In genomic region chr12:91637136-91637909, GRCm38 (mm10) we compare ENCODE assay signal across 20 mouse cellular contexts. TPM values are rescaled to one million over a fixed set of nuclear protein-coding genes. Genes with fewer than 3 reads are reported as not detected.
DNase-seq lines count a peak whose midpoint lies in the region; ATAC-seq and TF ChIP-seq lines count a peak whose summit lies in the region.
"Had no signal": no experiment of that assay in that cellular context is flagged by ENCODE, and none has a peak within 500 bp of the region (broad histone marks: within the 10 kb centered on the region; RNA-seq: fewer than 3 reads in every experiment).

No protein-coding gene starts in this region.

- no peak for TF ChIP-seq CTCF in liver, adult 2 months (IDR thresholded peaks at IDR 0.05; ENCODE audit: low read depth, low read length)

- H3K9me3 ChIP-seq in liver, embryonic 11.5 days (ENCODE audit: control insufficient read depth, low read length), result no peaks in the 10 kb centered on the region
- H3K9me3 ChIP-seq in midbrain, embryonic 14.5 days (ENCODE audit: control insufficient read depth, low read length), result no peaks in the 10 kb centered on the region
- H3K9me3 ChIP-seq: heart, embryonic 10.5 days; hindbrain, embryonic 13.5 days; lung, embryonic 15.5 days; stomach, embryonic 15.5 days had no signal

- peak; percentile 13 to 64 for DNase-seq in adrenal gland, adult (ENCODE audit: inconsistent age in 2 of 2, low spot score in 1 of 2)
- no peak for DNase-seq in adrenal gland, postnatal 4 days (ENCODE audit: low spot score in 2 of 2)
- peak; percentile 42 for DNase-seq in liver, adult 2 months (ENCODE audit: extremely low read depth, low read depth, low spot score)
- no peak for DNase-seq in liver, embryonic 11.5 days (ENCODE audit: low spot score)
- DNase-seq in kidney, postnatal 36 days, result peak; percentile 35 to 48
- peak; percentile 24 for DNase-seq in yolk sac, embryonic 10.5 days (ENCODE audit: low spot score)
- DNase-seq in midbrain, embryonic 14.5 days, result no peak
- no peak for DNase-seq in urinary bladder, postnatal 10 days (ENCODE audit: low spot score)
- DNase-seq: cerebellum, adult 9-10 months; gastrocnemius, postnatal 10 days; left cerebral cortex, postnatal 4 days; right cerebral cortex, adult 18-20 months; spleen, adult 18-20 months had no signal

- no peak for ATAC-seq in liver, embryonic 11.5 days (replicated peaks; ENCODE audit: low FRiP score)
- ATAC-seq in midbrain, embryonic 14.5 days (ENCODE audit: low FRiP score, low TSS enrichment), result no peak
- ATAC-seq: midbrain, embryonic 16.5 days had no signal

- H3K4me3 ChIP-seq in liver, adult 2 months (ENCODE audit: insufficient read depth, low read depth, low read length), result no peak overlapping the region
- no peak overlapping the region for H3K4me3 ChIP-seq in liver, embryonic 11.5 days (ENCODE audit: low read depth, low read length)
- H3K4me3 ChIP-seq in midbrain, embryonic 14.5 days (replicated peaks; ENCODE audit: low read depth, low read length), result no peak overlapping the region
- H3K4me3 ChIP-seq: heart, embryonic 10.5 days; hindbrain, embryonic 13.5 days; layer of hippocampus, adult 2 months; lung, embryonic 15.5 days; stomach, embryonic 15.5 days had no signal

- no peak overlapping the region for H3K4me2 ChIP-seq in liver, embryonic 11.5 days
- no peak overlapping the region for H3K4me2 ChIP-seq in midbrain, embryonic 14.5 days (ENCODE audit: low read length)
- H3K4me2 ChIP-seq: hindbrain, embryonic 13.5 days; lung, embryonic 15.5 days; stomach, embryonic 15.5 days had no signal

- no peak overlapping the region for H3K9ac ChIP-seq in liver, adult 2 months (ENCODE audit: low read depth, low read length)
- H3K9ac ChIP-seq in liver, embryonic 11.5 days (ENCODE audit: low read depth, low read length), result no peak overlapping the region
- no peak overlapping the region for H3K9ac ChIP-seq in midbrain, embryonic 14.5 days (replicated peaks; ENCODE audit: low read length)
- H3K9ac ChIP-seq: hindbrain, embryonic 13.5 days; lung, embryonic 15.5 days; stomach, embryonic 15.5 days had no signal

- peak overlapping the region; percentile 10; the same call in 1 of the 2 replicates for H3K27ac ChIP-seq in liver, adult 2 months (replicated peaks; ENCODE audit: insufficient read depth, low read depth, low read length)
- H3K27ac ChIP-seq in liver, embryonic 11.5 days (ENCODE audit: low read depth, low read length), result no peak overlapping the region
- H3K27ac ChIP-seq in midbrain, embryonic 14.5 days (replicated peaks; ENCODE audit: low read depth, low read length), result no peak overlapping the region
- H3K27ac ChIP-seq: heart, embryonic 10.5 days; hindbrain, embryonic 13.5 days; lung, embryonic 15.5 days; macrophage had no signal

- no peaks in the 10 kb centered on the region for H3K27me3 ChIP-seq in liver, adult 2 months (ENCODE audit: control insufficient read depth, insufficient read depth, low read length)
- H3K27me3 ChIP-seq in liver, embryonic 11.5 days (replicated peaks; ENCODE audit: control insufficient read depth, insufficient read depth, low read length), result no peaks in the 10 kb centered on the region
- H3K27me3 ChIP-seq in midbrain, embryonic 14.5 days (ENCODE audit: control insufficient read depth, insufficient read depth, low read length), result no peaks in the 10 kb centered on the region
- H3K27me3 ChIP-seq: hindbrain, embryonic 13.5 days; lung, embryonic 15.5 days; stomach, embryonic 15.5 days had no signal

- peaks cover 8% of the 10 kb centered on the region for H3K4me1 ChIP-seq in liver, adult 2 months (ENCODE audit: control insufficient read depth, insufficient read depth, low read length)
- no peaks in the 10 kb centered on the region for H3K4me1 ChIP-seq in liver, embryonic 11.5 days (replicated peaks; ENCODE audit: control insufficient read depth, insufficient read depth, low read length)
- peaks cover 11% of the 10 kb centered on the region for H3K4me1 ChIP-seq in midbrain, embryonic 14.5 days (ENCODE audit: control insufficient read depth, insufficient read depth, low read length)

- 74% methylated on average over 12 of the region's 12 CpGs for WGBS in liver, adult 2 months
- WGBS in liver, embryonic 11.5 days, result 85% methylated on average over 12 of the region's 12 CpGs
- WGBS in midbrain, embryonic 14.5 days, result 77% methylated on average over 12 of the region's 12 CpGs

- no peaks in the 10 kb centered on the region for H3K79me2 ChIP-seq in liver, adult 2 months (ENCODE audit: control insufficient read depth, insufficient read depth, low read length)

- TF ChIP-seq POLR2A in liver, adult 2 months (IDR thresholded peaks at IDR 0.05; ENCODE audit: extremely low read depth, insufficient read depth, low read length), result no peak

- H3K36me3 ChIP-seq in liver, adult 2 months (ENCODE audit: control insufficient read depth, insufficient read depth, low read length), result no peaks in the 10 kb centered on the region
- H3K36me3 ChIP-seq in liver, embryonic 11.5 days (ENCODE audit: control insufficient read depth, insufficient read depth, low read length), result no peaks in the 10 kb centered on the region
- H3K36me3 ChIP-seq in midbrain, embryonic 14.5 days (ENCODE audit: control insufficient read depth, insufficient read depth, low read length), result no peaks in the 10 kb centered on the region
- H3K36me3 ChIP-seq: heart, embryonic 10.5 days; lung, embryonic 15.5 days; stomach, embryonic 15.5 days had no signal

RNA-seq across cellular contexts. Expression of gene Gtf2a1, which starts 47.0 kb away (rescaled TPM):
- total RNA-seq in adrenal gland, postnatal 4 days (2021), result 10 to 100 TPM; 46.8 to 48.2 TPM
- total RNA-seq in liver, adult 2 months (2014; rRNA removed), result 19.1 and 25.2 TPM in 2 replicates
- 8.7 and 9.7 TPM in 2 replicates for polyA plus RNA-seq in liver, adult 2 months (2012; rRNA removed)
- 28.9 and 32.2 TPM in 2 replicates for polyA plus RNA-seq in liver, embryonic 11.5 days (2014; fragmentation: Nextera tagmentation; extraction: Ambion mirVana)
- polyA plus RNA-seq in midbrain, embryonic 14.5 days (2014; fragmentation: Nextera tagmentation; extraction: Ambion mirVana), result 64.6 and 68.9 TPM in 2 replicates

Comparison
In these comparisons a context has a peak if more than half of its experiments do, and no peak if none do; other contexts are left out.
1. DNase-seq: peak in adrenal gland, adult (2 of 2), liver, adult 2 months (single experiment), kidney, postnatal 36 days (2 of 2) and yolk sac, embryonic 10.5 days (single experiment); none in adrenal gland, postnatal 4 days (0 of 2), liver, embryonic 11.5 days (single experiment), midbrain, embryonic 14.5 days (single experiment) and urinary bladder, postnatal 10 days (single experiment).